Mouse (Mus musculus) erythroblast, embryonic 14.5 days (primary cell): ENCODE measurements around the gene Togaram2.

ENCODE experiments used
- GATA1 ChIP-seq: IDR thresholded peaks from 2 replicates; pipeline ENCODE4 v1.6.1; 2012; ENCODE audit warnings: low read length, inconsistent platforms, mixed read lengths
- TAL1 ChIP-seq: IDR thresholded peaks from 3 replicates; pipeline ENCODE4 v1.6.1; 2012; ENCODE audit warnings: low read length, inconsistent platforms, mixed read lengths

DNA sequence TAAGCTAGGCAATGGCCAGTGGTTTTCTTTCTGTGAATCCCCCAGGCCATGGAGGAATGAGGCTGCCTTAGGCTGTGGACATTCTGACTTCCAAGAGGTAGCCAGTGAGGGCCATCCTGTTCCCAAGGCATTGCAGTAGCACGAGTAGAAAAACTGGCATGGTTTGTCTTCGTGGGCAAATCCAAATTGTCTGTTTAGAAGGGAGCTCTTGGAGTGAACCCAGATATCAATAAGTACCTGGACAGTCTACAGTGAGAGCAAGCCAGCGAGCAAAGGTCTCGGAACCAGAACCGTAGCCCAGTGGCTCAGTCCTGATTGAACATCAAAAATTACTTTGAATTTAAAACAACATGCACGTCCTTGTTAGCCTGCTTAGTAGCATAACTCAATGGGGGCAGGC, 10.2 kb downstream of the Togaram2 start:
- TF ChIP-seq GATA1 (no peak), TAL1 (no peak)
